Mouse (Mus musculus) kidney, embryonic 16.5 days (tissue): ENCODE measurements around the gene Ncoa1. TPM values are rescaled to one million over a fixed set of nuclear protein-coding genes. Genes with fewer than 3 reads are reported as not detected.
"Not testable (repeated sequence)": the region's sequence is repeated elsewhere in the genome, so short reads cannot be mapped to it uniquely, and the experiment has no call there.

Source experiments
- ATAC-seq: fragments of 200-750 bp; cut with Nextera tagmentation; 2 replicates; pipeline ENCODE4 v1.8.0; 2017; ENCODE audit warnings: moderate TSS enrichment; ENCODE audit not compliant: low FRiP score, low TSS enrichment
- H3K27ac ChIP-seq: fragments of 300-500 bp; sonication (generic); 2 replicates; pipeline ENCODE4 v1.5.1; 2014; ENCODE audit warnings: low read length
- H3K27me3 ChIP-seq: fragments of 300-500 bp; sonication (generic); 2 replicates; pipeline ENCODE4 v1.6.1; 2014; ENCODE audit warnings: low read length, control low read depth, mixed read lengths; ENCODE audit not compliant: insufficient read depth
- H3K36me3 ChIP-seq: fragments of 300-500 bp; sonication (generic); 2 replicates; pipeline ENCODE4 v1.6.1; 2014; ENCODE audit warnings: low read length, control low read depth, mixed read lengths; ENCODE audit not compliant: insufficient read depth
- H3K4me1 ChIP-seq: fragments of 300-500 bp; sonication (generic); 2 replicates; pipeline ENCODE4 v1.6.1; 2014; ENCODE audit warnings: low read length, control low read depth, mixed read lengths; ENCODE audit not compliant: insufficient read depth
- H3K4me2 ChIP-seq: fragments of 300-500 bp; sonication (generic); replicated peaks from 2 replicates; pipeline ENCODE4 v1.6.1; 2014; ENCODE audit warnings: low read depth, low read length
- H3K4me3 ChIP-seq: fragments of 300-500 bp; sonication (generic); 2 replicates; pipeline ENCODE4 v1.5.1; 2014; ENCODE audit warnings: mild to moderate bottlenecking, low read length
- H3K9ac ChIP-seq: fragments of 300-500 bp; sonication (generic); replicated peaks from 2 replicates; pipeline ENCODE4 v1.6.1; 2014; ENCODE audit warnings: low read length
- H3K9me3 ChIP-seq: fragments of 300-500 bp; sonication (generic); 2 replicates; pipeline ENCODE4 v1.6.1; 2016; ENCODE audit warnings: low read length, control low read depth
- WGBS: fragments of 180-500 bp; shearing (Covaris S2); extraction: QIAGEN DNeasy Blood & Tissue Kit; methylation state at CpG from one replicate; pipeline ENCODE4 v1.1.7; 2014; 5-methylcytosine and 5-hydroxymethylcytosine counted together
- polyA plus RNA-seq: library from polyadenylated mRNA; unstranded; fragments of >200 nt; fragmentation: Nextera tagmentation; extraction: Ambion mirVana; gene quantifications from 2 replicates; pipeline ENCODE4 v1.2.1, GENCODE M21; 2015

The Ncoa1 gene
- polyA plus RNA-seq, 1 experiment from 2014 or later = 6.6 TPM

- no peaks in the 10 kb centered on the region for H3K9me3 ChIP-seq
- no peak overlapping the region for H3K4me2 ChIP-seq
- ATAC-seq = no peak
- H3K4me3 ChIP-seq = no peak overlapping the region
- H3K9ac ChIP-seq = no peak overlapping the region
- no peaks in the 10 kb centered on the region for H3K36me3 ChIP-seq
- H3K27ac ChIP-seq = no peak overlapping the region
- no peaks in the 10 kb centered on the region for H3K27me3 ChIP-seq
- peaks cover 10% of the 10 kb centered on the region for H3K4me1 ChIP-seq
Observed at GRCm38 (mm10) chr12:4452233-4452632, 24.7 kb downstream of the Ncoa1 start.

GRCm38 (mm10) chr12:4450485-4450884, 26.5 kb downstream of the Ncoa1 start:
- ATAC-seq, H3K4me3 ChIP-seq, H3K9ac ChIP-seq, H3K4me2 ChIP-seq, H3K9me3 ChIP-seq, H3K4me1 ChIP-seq, H3K27me3 ChIP-seq, H3K36me3 ChIP-seq, H3K27ac ChIP-seq: not testable (repeated sequence)

DNA sequence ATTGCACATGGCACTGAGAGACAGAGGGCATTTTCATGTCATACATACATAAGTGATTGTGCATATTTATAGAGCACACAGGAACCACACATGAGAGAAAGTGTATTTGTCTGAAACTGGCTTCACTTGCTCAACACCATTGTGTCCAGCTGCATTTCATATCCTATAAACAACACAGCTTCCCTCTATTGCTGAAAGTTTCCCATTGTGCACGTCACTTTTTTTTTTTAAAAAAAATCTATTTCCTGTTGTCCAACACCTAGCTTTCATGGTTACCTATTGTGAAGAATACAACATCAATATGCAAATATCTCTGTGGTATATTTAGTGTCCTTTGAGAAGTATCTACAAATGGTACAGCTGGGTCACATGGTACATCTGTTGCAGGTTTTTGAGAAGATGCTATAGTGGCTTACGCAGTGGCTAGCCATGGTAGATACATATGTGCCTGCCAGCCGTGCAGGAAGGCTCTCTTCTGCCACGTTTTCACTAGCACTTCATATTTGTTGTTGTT, 28.8 kb downstream of the Ncoa1 start:
- H3K4me3 ChIP-seq = no peak overlapping the region
- no peak overlapping the region for H3K4me2 ChIP-seq
- 85% methylated on average over 4 of the region's 4 CpGs for WGBS
- H3K27me3 ChIP-seq = no peaks in the 10 kb centered on the region
- H3K36me3 ChIP-seq = no peaks in the 10 kb centered on the region
- no peaks in the 10 kb centered on the region for H3K9me3 ChIP-seq
- no peak for ATAC-seq
- no peaks in the 10 kb centered on the region for H3K4me1 ChIP-seq
- H3K27ac ChIP-seq = no peak overlapping the region
- H3K9ac ChIP-seq = no peak overlapping the region

DNA sequence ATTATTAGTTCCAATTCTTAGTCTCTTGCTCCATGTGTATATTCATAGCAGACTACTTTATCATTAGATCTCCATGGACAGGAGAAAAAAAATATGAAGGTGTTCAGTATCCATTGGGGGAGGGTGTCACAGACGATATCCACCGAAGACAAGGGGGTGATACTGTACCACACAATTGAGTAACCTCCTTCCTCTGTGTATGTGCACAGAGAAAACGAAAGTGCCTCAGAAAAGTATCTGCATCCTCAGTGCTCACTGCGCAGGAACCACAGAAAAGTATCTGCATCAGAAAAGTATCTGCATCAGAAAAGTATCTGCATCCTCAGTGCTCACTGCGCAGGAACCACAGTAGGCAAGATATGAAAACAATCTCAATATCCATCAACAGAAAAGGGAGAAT, 32.0 kb downstream of the Ncoa1 start:
- Histone ChIP-seq H3K4me3 (no peak overlapping the region), H3K4me1 (no peaks in the 10 kb centered on the region), H3K27me3 (no peaks in the 10 kb centered on the region), H3K36me3 (no peaks in the 10 kb centered on the region), H3K27ac (no peak overlapping the region), H3K9me3 (no peaks in the 10 kb centered on the region), H3K4me2 (no peak overlapping the region), H3K9ac (no peak overlapping the region)
- no peak for ATAC-seq
- WGBS = 87% methylated on average over 5 of the region's 5 CpGs

- H3K27ac ChIP-seq = no peak overlapping the region
- no peak overlapping the region for H3K9ac ChIP-seq
- no peaks in the 10 kb centered on the region for H3K9me3 ChIP-seq
- 87% methylated on average over 3 of the region's 3 CpGs for WGBS
- no peak for ATAC-seq
- no peaks in the 10 kb centered on the region for H3K27me3 ChIP-seq
- no peaks in the 10 kb centered on the region for H3K36me3 ChIP-seq
- no peaks in the 10 kb centered on the region for H3K4me1 ChIP-seq
- H3K4me2 ChIP-seq = no peak overlapping the region
- H3K4me3 ChIP-seq = no peak overlapping the region
Observed at GRCm38 (mm10) chr12:4441451-4441850, 35.5 kb downstream of the Ncoa1 start.

GRCm38 (mm10) chr12:4436198-4436597, 40.8 kb downstream of the Ncoa1 start:
- H3K27me3 ChIP-seq = no peaks in the 10 kb centered on the region
- H3K4me1 ChIP-seq = no peaks in the 10 kb centered on the region
- no peak overlapping the region for H3K9ac ChIP-seq
- H3K4me3 ChIP-seq = no peak overlapping the region
- 82% methylated on average over 5 of the region's 5 CpGs for WGBS
- ATAC-seq = no peak
- H3K36me3 ChIP-seq = no peaks in the 10 kb centered on the region
- H3K9me3 ChIP-seq = no peaks in the 10 kb centered on the region
- H3K27ac ChIP-seq = no peak overlapping the region
- H3K4me2 ChIP-seq = no peak overlapping the region

- H3K9me3 ChIP-seq = no peaks in the 10 kb centered on the region
- H3K36me3 ChIP-seq = no peaks in the 10 kb centered on the region
- H3K4me2 ChIP-seq = no peak overlapping the region
- H3K4me1 ChIP-seq = no peaks in the 10 kb centered on the region
- no peak overlapping the region for H3K27ac ChIP-seq
- no peak overlapping the region for H3K9ac ChIP-seq
- no peak overlapping the region for H3K4me3 ChIP-seq
- no peak for ATAC-seq
- H3K27me3 ChIP-seq = no peaks in the 10 kb centered on the region
- WGBS = 86% methylated on average over 2 of the region's 2 CpGs
Observed at GRCm38 (mm10) chr12:4433549-4433948, 43.4 kb downstream of the Ncoa1 start.

DNA sequence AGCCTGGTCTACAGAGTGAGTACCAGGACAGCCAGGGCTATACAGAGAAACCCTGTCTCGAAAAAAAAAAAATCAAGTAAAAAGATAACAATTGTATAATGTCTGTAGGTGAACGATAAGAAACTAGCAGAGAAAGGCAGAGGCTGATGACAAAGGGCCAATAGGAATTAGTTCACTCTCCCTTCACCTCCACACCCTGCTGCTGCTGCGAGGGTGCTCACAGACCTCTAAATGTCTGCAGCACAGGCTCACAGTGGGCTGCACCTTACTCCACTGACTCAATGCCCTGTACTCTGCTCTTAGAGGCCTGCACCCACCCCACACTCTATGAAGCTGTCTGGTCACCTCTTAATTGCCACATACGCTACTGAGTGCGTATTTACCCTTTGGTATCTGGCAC, 45.0 kb downstream of the Ncoa1 start:
- no peak for ATAC-seq

DNA sequence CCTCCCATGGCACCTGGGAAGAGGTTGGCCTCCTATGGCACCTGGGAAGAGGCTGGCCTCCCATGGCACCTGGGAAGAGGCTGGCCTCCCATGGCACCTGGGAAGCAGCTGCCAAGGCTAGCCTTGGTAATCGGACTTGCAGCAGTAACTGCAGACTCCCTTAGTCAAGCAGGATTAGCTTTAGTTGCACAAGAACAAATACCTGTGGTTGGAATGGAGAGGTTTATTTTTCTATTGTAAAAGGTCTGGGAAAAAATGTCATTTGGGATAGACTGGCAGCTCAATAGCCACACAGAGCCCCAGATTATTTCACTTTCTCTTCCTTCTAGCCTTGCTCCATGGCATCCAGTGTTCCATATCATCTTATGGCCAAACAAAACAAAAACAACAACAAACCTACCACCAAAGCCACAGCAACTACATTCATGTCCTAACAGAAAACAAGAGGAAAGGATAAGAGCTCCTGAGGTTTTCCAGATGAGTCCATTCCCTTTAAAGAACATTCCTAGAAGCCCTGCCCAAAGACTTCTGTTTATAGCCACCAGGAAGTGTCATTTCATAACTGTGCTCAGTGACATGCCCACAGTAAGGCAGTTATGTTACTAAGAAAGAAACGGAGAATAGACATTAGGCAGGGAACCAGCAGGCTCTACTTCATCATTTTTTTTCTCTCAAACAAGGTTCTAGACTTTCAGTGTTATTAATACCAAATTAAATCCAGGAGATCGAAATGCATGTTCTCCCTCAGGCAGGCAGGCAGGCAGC, 46.7 kb downstream of the Ncoa1 start:
- no peaks in the 10 kb centered on the region for H3K27me3 ChIP-seq
- no peak overlapping the region for H3K9ac ChIP-seq
- no peak overlapping the region for H3K27ac ChIP-seq
- WGBS = 81% methylated on average over 3 of the region's 3 CpGs
- no peak overlapping the region for H3K4me2 ChIP-seq
- ATAC-seq = no peak
- no peak overlapping the region for H3K4me3 ChIP-seq
- H3K36me3 ChIP-seq = no peaks in the 10 kb centered on the region
- no peaks in the 10 kb centered on the region for H3K9me3 ChIP-seq
- no peaks in the 10 kb centered on the region for H3K4me1 ChIP-seq

More for the DNA sequence above, 45.0 kb downstream of the Ncoa1 start:
- Histone ChIP-seq H3K9me3 (no peaks in the 10 kb centered on the region), H3K36me3 (no peaks in the 10 kb centered on the region), H3K4me1 (no peaks in the 10 kb centered on the region), H3K27ac (no peak overlapping the region), H3K4me3 (no peak overlapping the region), H3K27me3 (no peaks in the 10 kb centered on the region), H3K9ac (no peak overlapping the region), H3K4me2 (no peak overlapping the region)
- 87% methylated on average over 5 of the region's 5 CpGs for WGBS

- WGBS = 90% methylated on average over 4 of the region's 4 CpGs
- H3K27ac ChIP-seq = no peak overlapping the region
- H3K27me3 ChIP-seq = no peaks in the 10 kb centered on the region
- no peaks in the 10 kb centered on the region for H3K36me3 ChIP-seq
- no peak overlapping the region for H3K4me2 ChIP-seq
- no peak for ATAC-seq
- no peak overlapping the region for H3K4me3 ChIP-seq
- H3K9ac ChIP-seq = no peak overlapping the region
- no peaks in the 10 kb centered on the region for H3K9me3 ChIP-seq
- no peaks in the 10 kb centered on the region for H3K4me1 ChIP-seq
Observed at GRCm38 (mm10) chr12:4418824-4419223, 58.2 kb downstream of the Ncoa1 start.
